Mouse (Mus musculus) B cell, adult 67 days (primary cell): ENCODE data around the gene Ifi44. TPM values are rescaled to one million over a fixed set of nuclear protein-coding genes. Genes with fewer than 3 reads are reported as not detected.

Experiments
- total RNA-seq, 2 experiments: library from RNA; stranded (reverse); gene quantifications; 4 replicates each; pipeline ENCODE4 v1.2.4; 2023

Gene Ifi44
- under 1 TPM in 1 of 2 experiments, not detected in 1; 0.87 TPM for total RNA-seq

GRCm38 (mm10) chr3:151749737-151750136 is at the start of gene Ifi44:
Gene Ifi44, minus strand, starts transcription at chr3:151749960.

Other genes with a start within 250 kb of the Ifi44 start
- not detected for gene Ifi44l, start 12.9 kb upstream of the Ifi44 start, total RNA-seq
- not detected for gene Ptgfr, start 87.7 kb upstream of the Ifi44 start, total RNA-seq